Mouse (Mus musculus) cerebellum, postnatal 4 days (tissue): ENCODE results near the gene Szt2.
A peak's percentile ranks its signal among the peaks of the same experiment; 100 is the strongest.

Experiments used
- DNase-seq, 2 experiments: peaks; one replicate each; pipeline ENCODE4 v3.0.0; 2022; ENCODE audit warnings: low spot score in 2 of 2, mixed read lengths in 1 of 2

Szt2 gene

DNA sequence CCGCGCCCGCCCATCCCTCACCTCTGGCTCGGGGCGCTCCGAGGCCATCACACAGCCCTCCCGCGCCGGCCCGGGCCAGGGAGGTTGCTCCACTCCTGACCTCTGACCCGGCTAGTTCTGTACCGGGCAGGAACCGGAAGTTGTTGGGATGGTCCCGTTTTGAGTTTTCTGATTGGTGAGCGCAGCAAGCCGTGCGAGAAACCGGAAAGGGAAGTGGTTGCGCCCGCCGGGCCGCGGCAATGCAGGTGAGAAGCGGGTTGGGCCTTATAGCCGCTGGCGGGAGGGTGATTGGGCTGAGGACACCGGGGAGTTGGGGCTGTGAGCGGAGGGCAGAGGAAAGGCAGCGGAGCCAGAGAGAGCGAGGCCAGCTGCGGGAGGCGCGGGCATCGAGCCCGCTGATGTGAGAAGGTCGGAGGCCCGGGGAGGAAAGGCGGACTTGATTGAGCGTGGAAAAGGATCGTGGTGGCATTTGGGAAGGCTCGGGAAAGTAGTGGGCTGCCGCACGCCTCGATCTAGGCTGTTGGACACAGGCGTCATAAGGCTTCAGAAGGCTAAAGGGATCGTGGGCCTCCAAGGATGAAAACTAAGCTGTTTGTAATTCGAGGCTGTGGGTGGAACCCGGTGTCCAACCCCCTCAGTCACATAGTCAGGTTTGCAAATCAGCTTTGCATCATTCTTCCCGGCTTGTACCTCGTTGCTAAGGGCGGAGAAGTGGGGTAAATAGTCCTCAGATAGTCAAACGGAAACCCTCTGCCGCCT lies at the start of gene Szt2, which contains the start of gene Med8:
Szt2 (minus strand) TSS at position 132 of the 759 bp plus-strand sequence.
Med8 (plus strand) TSS at position 196 of the 759 bp plus-strand sequence.
- DNase-seq = peak; percentile 70 to 81

- no peak for DNase-seq
These were observed 48.4 kb upstream of the Szt2 start, which contains the start of gene Mpl for GRCm38 (mm10) chr4:118457345-118457975. Gene Mpl (minus strand): TSS chr4:118457513.

DNA sequence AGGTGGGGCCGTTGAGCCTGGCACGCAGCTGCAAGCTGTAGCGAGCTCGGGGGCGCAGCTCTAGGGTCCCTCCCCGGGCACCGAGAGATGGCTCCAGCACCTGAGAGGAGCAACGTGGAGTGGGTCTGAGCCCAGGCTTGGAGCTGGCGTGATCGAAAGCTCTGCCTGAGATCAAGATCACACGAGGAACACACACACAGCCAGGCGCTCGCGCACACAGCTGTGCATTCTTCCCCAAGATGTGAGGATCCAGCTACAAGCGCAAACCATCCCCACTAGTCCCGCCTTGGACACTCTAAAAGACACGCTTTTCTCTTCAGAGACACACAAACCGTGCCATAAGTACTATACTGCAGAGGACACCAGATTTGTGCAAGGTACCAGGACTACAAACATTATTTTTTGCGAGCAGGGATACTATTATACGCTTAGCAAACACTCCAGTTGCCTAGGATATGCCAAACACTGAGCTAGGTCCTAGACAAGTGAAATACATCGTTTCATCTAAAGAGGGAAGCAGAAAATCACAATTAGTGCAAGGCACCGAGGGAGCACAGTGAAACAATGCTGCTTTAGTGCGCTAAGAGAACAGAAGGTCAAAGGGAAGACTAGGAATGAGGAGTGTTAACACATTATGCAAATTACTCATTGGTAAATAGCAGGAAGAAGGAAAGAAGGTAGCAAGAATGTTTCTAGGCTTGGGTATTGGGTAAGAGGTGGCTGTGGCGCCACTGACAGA lies 37.5 kb upstream of the Szt2 start:
- no peak for DNase-seq

- DNase-seq = no peak
These were observed 36.8 kb upstream of the Szt2 start for GRCm38 (mm10) chr4:118445781-118446414.

DNA sequence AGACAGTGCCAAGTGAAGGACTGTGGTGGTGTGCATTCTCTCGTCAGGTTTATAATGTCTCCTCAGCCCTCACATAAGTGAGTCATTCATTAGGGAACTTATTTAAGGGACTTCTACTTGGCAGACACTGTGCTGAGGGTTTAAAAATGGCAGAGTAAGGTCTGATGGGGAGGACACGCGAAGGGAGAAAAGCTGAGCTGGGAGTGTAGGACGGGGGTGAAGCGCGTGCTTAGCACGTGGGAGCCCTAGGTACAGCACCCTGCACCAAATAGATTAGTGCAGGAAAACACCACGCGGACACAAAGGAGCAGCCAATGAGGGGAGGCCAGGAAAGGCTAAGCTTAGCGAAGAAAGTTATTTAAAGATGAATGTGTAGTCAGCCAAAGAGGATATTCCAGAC lies 36.0 kb upstream of the Szt2 start:
- no peak for DNase-seq

DNA sequence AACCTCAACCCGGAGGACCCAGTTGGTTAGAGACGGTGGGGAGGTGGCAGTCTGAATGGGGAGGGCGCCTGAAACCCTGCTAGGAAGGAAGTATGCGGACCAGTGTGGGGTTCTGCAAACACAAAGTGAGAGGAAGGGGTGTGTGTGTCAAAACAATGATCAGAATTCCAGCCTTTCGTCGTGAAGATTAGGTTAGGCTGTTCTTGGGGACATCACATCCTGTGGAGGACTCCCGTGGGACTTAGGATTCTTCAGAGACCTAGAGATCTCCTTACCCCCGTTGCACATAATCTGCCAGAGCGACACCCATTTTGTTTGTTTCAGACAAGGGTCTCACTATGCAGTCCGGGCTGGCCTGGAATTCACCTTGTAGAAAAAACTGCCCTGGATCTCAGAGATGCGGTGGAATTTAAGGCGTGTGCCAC lies 28.8 kb upstream of the Szt2 start:
- DNase-seq = no peak

GRCm38 (mm10) chr4:118436820-118437603 lies 27.9 kb upstream of the Szt2 start, which contains the start of gene Cdc20:
Gene Cdc20 (minus strand): TSS chr4:118437352.
- peak; percentile 72 to 88 for DNase-seq

- no peak for DNase-seq
These were observed 23.3 kb upstream of the Szt2 start for GRCm38 (mm10) chr4:118432332-118432731.

- no peak for DNase-seq
These were observed 20.3 kb upstream of the Szt2 start for GRCm38 (mm10) chr4:118429215-118429895.

GRCm38 (mm10) chr4:118428531-118429214 lies 19.6 kb upstream of the Szt2 start:
- no peak for DNase-seq

DNA sequence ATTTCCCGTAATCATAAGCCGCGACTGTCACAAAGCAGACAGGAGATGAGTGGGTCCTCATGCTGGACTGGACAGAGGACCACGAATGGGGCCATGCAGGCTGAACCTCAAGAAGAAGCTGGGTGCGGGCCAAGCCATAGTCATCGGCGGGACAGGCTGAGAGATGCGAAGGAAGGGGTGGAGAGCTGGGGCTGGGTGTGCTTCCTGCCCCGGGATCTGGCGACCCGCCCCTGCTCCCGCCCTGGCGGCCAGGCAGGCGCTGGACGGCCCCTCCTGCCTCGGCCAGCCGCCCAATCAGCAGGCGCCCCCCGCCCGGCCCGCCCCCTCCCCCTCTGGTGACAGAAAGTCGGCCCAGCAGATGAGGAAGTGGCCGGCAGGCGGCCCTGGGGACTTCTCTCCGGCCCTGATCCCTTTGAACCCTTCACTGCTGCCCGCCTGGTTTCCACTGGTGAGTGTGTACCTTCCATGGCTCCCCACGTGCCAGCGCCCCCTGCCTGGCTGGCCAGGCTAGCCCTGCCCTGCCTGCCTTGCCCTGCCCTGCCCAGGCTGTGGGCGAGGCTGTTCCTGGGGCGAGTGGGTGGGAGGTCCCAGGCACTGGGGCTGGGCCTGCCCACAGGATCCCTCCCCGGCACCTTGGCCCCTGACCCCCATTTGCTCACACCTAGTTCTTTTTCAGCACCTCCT lies 18.8 kb upstream of the Szt2 start, which contains the start of gene Elovl1:
Elovl1 (plus strand) TSS at position 326 of the 684 bp plus-strand sequence.
- DNase-seq = peak; percentile 57 to 81

GRCm38 (mm10) chr4:118427415-118427767 lies 18.3 kb upstream of the Szt2 start:
- DNase-seq = no peak

DNA sequence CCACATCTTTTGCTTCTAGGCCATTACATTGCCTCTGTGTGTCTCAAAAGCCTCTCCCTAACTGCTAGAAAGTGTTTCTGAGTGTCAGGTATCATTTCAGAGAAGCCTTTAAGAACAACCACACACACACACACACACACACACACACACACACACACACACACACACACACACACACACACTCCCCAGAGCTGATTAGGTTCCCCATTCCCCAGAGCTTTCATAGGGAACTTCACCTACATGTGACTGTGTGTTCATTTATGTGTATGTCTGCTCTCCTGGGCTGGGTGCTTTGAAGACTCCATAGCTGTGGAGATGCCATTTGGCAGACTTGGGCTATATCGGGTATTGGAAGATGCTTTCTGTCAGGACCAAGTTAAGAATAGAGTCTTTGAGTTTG lies 16.3 kb upstream of the Szt2 start:
- no peak for DNase-seq

GRCm38 (mm10) chr4:118424541-118425160 lies 15.6 kb upstream of the Szt2 start:
- DNase-seq = no peak

DNA sequence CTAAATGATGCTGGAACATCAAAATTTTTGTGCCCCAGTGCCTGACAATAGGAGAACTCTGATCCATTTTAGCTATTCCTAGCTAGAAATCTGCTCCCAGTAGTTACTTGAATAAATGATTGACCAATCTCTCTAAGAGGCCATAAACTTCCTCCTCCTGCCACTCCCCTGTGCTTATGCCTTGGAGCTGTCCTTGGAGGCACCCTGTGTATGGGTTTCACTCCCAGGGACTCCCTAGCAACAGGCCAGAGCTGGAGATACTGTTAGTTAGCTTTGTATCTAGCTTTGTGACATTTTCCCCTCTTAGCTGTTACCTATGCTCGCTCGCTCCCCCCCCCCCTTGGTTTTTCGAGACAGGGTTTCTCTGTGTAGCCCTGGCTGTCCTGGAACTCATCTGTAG lies 12.3 kb upstream of the Szt2 start:
- no peak for DNase-seq

DNA sequence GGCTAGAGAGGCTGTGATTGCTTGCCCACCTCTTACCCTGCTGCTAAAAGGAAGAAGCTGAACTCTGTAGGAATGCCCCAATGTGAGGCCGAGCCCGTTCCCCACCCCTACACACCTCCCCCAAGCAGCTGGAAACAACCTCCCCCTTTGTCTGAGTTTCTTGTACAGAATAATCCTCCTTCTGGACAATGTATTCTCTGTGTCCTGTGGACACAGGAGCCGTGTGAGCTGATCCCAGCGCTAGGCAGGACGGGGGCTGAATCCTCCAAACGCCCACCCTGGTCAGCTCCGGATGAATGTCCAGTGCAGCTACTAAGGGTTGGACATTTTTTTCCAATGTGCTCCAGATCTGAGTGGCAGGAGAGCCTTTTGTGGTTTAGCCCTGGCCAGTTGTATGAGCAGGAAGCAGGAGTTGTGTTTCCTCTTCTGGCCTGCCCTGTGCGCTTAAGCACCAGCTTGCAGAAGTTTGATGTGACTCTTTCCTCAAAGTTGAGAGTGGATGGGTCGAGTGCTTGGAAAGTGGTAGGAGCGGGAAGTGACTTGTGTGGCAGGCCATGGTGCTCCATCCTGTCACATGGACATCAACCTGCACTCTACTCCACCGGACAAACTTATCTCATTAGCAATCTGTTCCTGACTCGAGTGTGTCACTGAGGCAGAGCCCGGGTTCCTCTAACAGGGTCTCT lies 8.2 kb upstream of the Szt2 start:
- DNase-seq = no peak

DNA sequence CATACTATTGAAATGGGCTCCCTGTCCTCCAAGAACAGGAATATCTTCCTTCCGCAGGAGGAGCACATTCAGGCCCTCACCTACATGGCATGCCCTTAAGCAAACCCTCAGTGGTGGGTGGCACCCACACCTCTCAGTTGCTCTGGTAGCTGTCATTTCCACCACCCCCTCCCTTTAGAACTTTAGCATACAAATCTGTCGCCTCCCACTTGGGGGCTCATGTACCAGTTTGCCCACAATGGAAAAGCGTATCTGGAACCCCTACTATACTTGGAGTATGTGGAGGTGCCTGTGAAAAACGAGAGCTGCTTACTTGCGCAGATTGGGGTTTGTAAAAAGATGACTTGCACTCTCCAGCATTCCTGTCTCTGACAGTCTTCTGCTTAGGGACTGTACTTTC lies 7.3 kb upstream of the Szt2 start:
- no peak for DNase-seq

DNA sequence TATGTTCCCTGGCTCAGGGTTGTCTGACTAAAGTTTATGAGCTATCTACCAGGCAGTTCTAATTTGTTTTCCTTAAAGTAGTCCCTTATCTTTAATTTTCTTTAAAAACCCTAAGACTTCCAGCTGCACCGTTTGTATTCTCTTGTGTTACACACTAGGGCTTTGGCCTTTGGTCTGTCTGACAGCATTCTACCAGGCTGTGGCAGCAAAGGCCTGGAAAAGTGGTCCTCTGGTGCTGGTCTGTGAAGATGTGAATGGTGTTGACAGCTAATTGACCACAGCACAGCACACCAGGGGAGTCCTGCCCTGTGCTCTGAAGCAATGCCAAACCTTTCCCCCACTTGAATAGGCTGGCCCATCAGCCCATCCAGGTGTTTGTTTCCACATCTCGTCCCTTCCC lies 6.7 kb upstream of the Szt2 start:
- DNase-seq = no peak
